Mouse (Mus musculus) myocyte (in vitro differentiated cells): Measurements from ENCODE around the gene Whrn.

ENCODE experiments used
- CEBPB ChIP-seq: IDR thresholded peaks from 2 replicates; pipeline ENCODE4 v1.6.1; 2011; ENCODE audit warnings: mild to moderate bottlenecking, moderate library complexity; ENCODE audit not compliant: poor library complexity, insufficient read depth, severe bottlenecking
- E2F4 ChIP-seq: IDR thresholded peaks from one replicate; pipeline ENCODE4 v1.6.1; 2011; ENCODE audit warnings: mild to moderate bottlenecking, control low read depth, moderate library complexity; ENCODE audit not compliant: insufficient read depth
- MAX ChIP-seq: IDR thresholded peaks from one replicate; pipeline ENCODE4 v1.6.1; 2011; ENCODE audit warnings: low read depth, mild to moderate bottlenecking, control low read depth
- MYOD1 ChIP-seq, 3 experiments: IDR thresholded peaks; one replicate each; pipeline ENCODE4 v1.6.1; 2011; ENCODE audit warnings: control low read depth in 2 of 3, low read depth in 2 of 3, mild to moderate bottlenecking in 2 of 3, moderate library complexity in 1 of 3; ENCODE audit not compliant: insufficient read length in 2 of 3, control insufficient read depth in 1 of 3
- MYOG ChIP-seq, 3 experiments: IDR thresholded peaks; one replicate each; pipeline ENCODE4 v1.6.1; 2011; ENCODE audit warnings: control low read depth in 2 of 3, low read depth in 2 of 3, mild to moderate bottlenecking in 2 of 3; ENCODE audit not compliant: insufficient read length in 2 of 3, control insufficient read depth in 1 of 3, insufficient read depth in 1 of 3
- POLR2A ChIP-seq: IDR thresholded peaks from one replicate; pipeline ENCODE4 v1.6.1; 2011; ENCODE audit warnings: low read depth, mild to moderate bottlenecking, control low read depth, moderate library complexity; ENCODE audit not compliant: insufficient read length
- POLR2AphosphoS2 ChIP-seq: IDR thresholded peaks from one replicate; pipeline ENCODE4 v1.6.1; 2011; ENCODE audit warnings: low read depth, control low read depth; ENCODE audit not compliant: insufficient read length
- REST ChIP-seq: IDR thresholded peaks from one replicate; pipeline ENCODE4 v1.6.1; 2011; ENCODE audit warnings: mild to moderate bottlenecking, control low read depth, moderate library complexity; ENCODE audit not compliant: insufficient read depth, insufficient read length
- SRF ChIP-seq: IDR thresholded peaks from one replicate; pipeline ENCODE4 v1.6.1; 2011; ENCODE audit warnings: low read depth; ENCODE audit not compliant: control insufficient read depth, insufficient read length
- TCF12 ChIP-seq: IDR thresholded peaks from one replicate; pipeline ENCODE4 v1.6.1; 2011; ENCODE audit warnings: mild to moderate bottlenecking, control low read depth; ENCODE audit not compliant: poor library complexity, insufficient read depth, severe bottlenecking
- TCF3 ChIP-seq: IDR thresholded peaks from one replicate; pipeline ENCODE4 v1.6.1; 2011; ENCODE audit warnings: low read depth, control low read depth; ENCODE audit not compliant: insufficient read length
- USF1 ChIP-seq: IDR thresholded peaks from one replicate; pipeline ENCODE4 v1.6.1; 2011; ENCODE audit warnings: low read depth, mild to moderate bottlenecking, control low read depth, moderate library complexity

- no peak for TF ChIP-seq MYOD1 (IDR thresholded peaks at IDR 0.05; ENCODE audit: control insufficient read depth in 1 of 3, insufficient read length in 2 of 3, low read depth in 2 of 3)
- TF ChIP-seq CEBPB = no peak
- no peak for TF ChIP-seq POLR2A
- no peak for TF ChIP-seq MAX
- TF ChIP-seq E2F4 = no peak
- no peak for TF ChIP-seq USF1
- TF ChIP-seq POLR2AphosphoS2 = no peak
- TF ChIP-seq SRF = no peak
- no peak for TF ChIP-seq TCF12
- no peak for TF ChIP-seq MYOG (IDR thresholded peaks at IDR 0.05; ENCODE audit: control insufficient read depth in 1 of 3, insufficient read depth in 1 of 3, insufficient read length in 2 of 3, low read depth in 2 of 3)
- TF ChIP-seq REST = no peak
- no peak for TF ChIP-seq TCF3
These were observed 57.8 kb downstream of the Whrn start for GRCm38 (mm10) chr4:63437968-63438367.
